Mouse (Mus musculus): Measurements from ENCODE around the gene Fbxw7. TPM values are rescaled to one million over a fixed set of nuclear protein-coding genes. Genes with fewer than 3 reads are reported as not detected.
A peak's percentile ranks its signal among the peaks of the same experiment; 100 is the strongest.

Gene Fbxw7
- polyA plus RNA-seq, 1 experiment: 34.4 TPM

GRCm38 (mm10) chr3:84946381-84946780 lies 131.3 kb downstream of the Fbxw7 start:
- Histone ChIP-seq H3K27me3 (ENCODE audit: control insufficient read depth, insufficient read depth, low read length, poor library complexity, severe bottlenecking) (no peaks in the 10 kb centered on the region), H3K9me3 (replicated peaks; ENCODE audit: control insufficient read depth, insufficient read depth, low read length, poor library complexity, severe bottlenecking) (no peaks in the 10 kb centered on the region), H3K9ac (ENCODE audit: low read depth, poor library complexity, severe bottlenecking) (no peak overlapping the region), H3K36me3 (ENCODE audit: control insufficient read depth, insufficient read depth, low read length, poor library complexity, severe bottlenecking) (no peaks in the 10 kb centered on the region), H3K4me1 (ENCODE audit: control insufficient read depth, insufficient read depth, low read length) (no peaks in the 10 kb centered on the region), H3K27ac (ENCODE audit: insufficient read depth, low read length) (no peak overlapping the region), H3K4me3 (ENCODE audit: low read depth, low read length) (no peak overlapping the region)
- TF ChIP-seq CTCF (IDR thresholded peaks at IDR 0.05; ENCODE audit: low read depth, low read length) (no peak), EP300 (IDR thresholded peaks at IDR 0.05; ENCODE audit: insufficient read depth, low read depth, low read length) (no peak), POLR2A (IDR thresholded peaks at IDR 0.05; ENCODE audit: insufficient read depth, low read length) (no peak)

DNA sequence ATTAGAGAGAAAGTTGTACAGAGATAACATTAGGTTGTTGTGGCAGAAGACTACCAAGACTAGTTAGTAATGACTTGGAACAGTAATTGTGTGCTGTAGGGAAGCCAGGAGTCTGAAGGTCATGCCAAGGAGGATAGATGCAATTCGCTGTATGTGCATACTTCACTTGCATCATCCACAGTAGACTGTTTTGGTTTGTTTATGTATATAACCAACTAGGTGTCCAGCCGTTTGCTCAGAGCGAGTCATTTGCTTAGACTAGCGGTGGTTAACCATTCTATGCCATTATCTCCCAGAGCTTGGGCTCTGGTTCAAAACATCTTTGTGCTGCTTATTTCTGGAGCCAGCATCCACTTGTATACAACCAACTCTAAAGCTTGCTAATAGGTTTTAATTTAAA lies 134.3 kb downstream of the Fbxw7 start:
- Histone ChIP-seq H3K9me3 (replicated peaks; ENCODE audit: control insufficient read depth, insufficient read depth, low read length, poor library complexity, severe bottlenecking) (no peaks in the 10 kb centered on the region), H3K4me3 (ENCODE audit: low read depth, low read length) (no peak overlapping the region), H3K36me3 (ENCODE audit: control insufficient read depth, insufficient read depth, low read length, poor library complexity, severe bottlenecking) (no peaks in the 10 kb centered on the region), H3K27me3 (ENCODE audit: control insufficient read depth, insufficient read depth, low read length, poor library complexity, severe bottlenecking) (no peaks in the 10 kb centered on the region), H3K9ac (ENCODE audit: low read depth, poor library complexity, severe bottlenecking) (no peak overlapping the region), H3K4me1 (ENCODE audit: control insufficient read depth, insufficient read depth, low read length) (no peaks in the 10 kb centered on the region), H3K27ac (ENCODE audit: insufficient read depth, low read length) (no peak overlapping the region)
- no peak for TF ChIP-seq POLR2A (IDR thresholded peaks at IDR 0.05; ENCODE audit: insufficient read depth, low read length)
- TF ChIP-seq EP300 (IDR thresholded peaks at IDR 0.05; ENCODE audit: insufficient read depth, low read depth, low read length): no peak
- no peak for TF ChIP-seq CTCF (IDR thresholded peaks at IDR 0.05; ENCODE audit: low read depth, low read length)

- Histone ChIP-seq H3K27ac (ENCODE audit: insufficient read depth, low read length) (no peak overlapping the region), H3K4me3 (ENCODE audit: low read depth, low read length) (peak overlapping the region; percentile 68; the same call in 1 of the 2 replicates), H3K36me3 (ENCODE audit: control insufficient read depth, insufficient read depth, low read length, poor library complexity, severe bottlenecking) (no peaks in the 10 kb centered on the region), H3K27me3 (ENCODE audit: control insufficient read depth, insufficient read depth, low read length, poor library complexity, severe bottlenecking) (no peaks in the 10 kb centered on the region), H3K9ac (ENCODE audit: low read depth, poor library complexity, severe bottlenecking) (0 out of 2 replicates have a peak overlapping the region, but pooled peaks have one; percentile 70), H3K4me1 (ENCODE audit: control insufficient read depth, insufficient read depth, low read length) (no peaks in the 10 kb centered on the region), H3K9me3 (replicated peaks; ENCODE audit: control insufficient read depth, insufficient read depth, low read length, poor library complexity, severe bottlenecking) (no peaks in the 10 kb centered on the region)
- no peak for TF ChIP-seq POLR2A (IDR thresholded peaks at IDR 0.05; ENCODE audit: insufficient read depth, low read length)
These were observed 136.6 kb downstream of the Fbxw7 start for GRCm38 (mm10) chr3:84951698-84952097.

DNA sequence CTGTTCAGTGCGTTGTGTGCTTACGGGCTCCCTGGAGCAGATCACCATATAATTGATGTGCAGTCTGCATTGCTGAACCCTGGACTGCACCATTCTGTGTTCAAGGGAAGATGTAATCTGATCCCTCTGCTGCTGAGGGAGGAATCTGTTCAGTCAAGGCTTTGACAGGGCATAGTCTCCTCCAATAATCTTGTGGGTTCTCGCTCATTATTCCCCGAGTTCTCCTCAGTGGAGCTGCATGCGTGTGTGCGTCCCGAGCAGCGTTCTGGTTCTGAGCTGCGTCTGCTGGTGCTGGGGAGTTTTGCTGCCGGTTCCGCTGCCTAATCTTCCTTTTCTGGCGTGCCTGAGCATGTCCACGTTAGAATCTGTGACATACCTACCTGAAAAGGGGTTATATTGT lies 137.1 kb downstream of the Fbxw7 start:
- no peaks in the 10 kb centered on the region for H3K36me3 ChIP-seq (ENCODE audit: control insufficient read depth, insufficient read depth, low read length, poor library complexity, severe bottlenecking)
- H3K4me3 ChIP-seq (ENCODE audit: low read depth, low read length): peak overlapping the region; percentile 68
- H3K4me1 ChIP-seq (ENCODE audit: control insufficient read depth, insufficient read depth, low read length): no peaks in the 10 kb centered on the region
- TF ChIP-seq POLR2A (IDR thresholded peaks at IDR 0.05; ENCODE audit: insufficient read depth, low read length) (no peak), EP300 (IDR thresholded peaks at IDR 0.05; ENCODE audit: insufficient read depth, low read depth, low read length) (no peak), CTCF (IDR thresholded peaks at IDR 0.05; ENCODE audit: low read depth, low read length) (no peak)
- H3K27me3 ChIP-seq (ENCODE audit: control insufficient read depth, insufficient read depth, low read length, poor library complexity, severe bottlenecking): no peaks in the 10 kb centered on the region
- H3K9ac ChIP-seq (ENCODE audit: low read depth, poor library complexity, severe bottlenecking): peak overlapping the region; percentile 70
- no peaks in the 10 kb centered on the region for H3K9me3 ChIP-seq (replicated peaks; ENCODE audit: control insufficient read depth, insufficient read depth, low read length, poor library complexity, severe bottlenecking)
- H3K27ac ChIP-seq (ENCODE audit: insufficient read depth, low read length): peak overlapping the region; percentile 18; the same call in 1 of the 2 replicates

- peak overlapping the region; percentile 18; the same call in 1 of the 2 replicates for H3K27ac ChIP-seq (ENCODE audit: insufficient read depth, low read length)
- H3K4me1 ChIP-seq (ENCODE audit: control insufficient read depth, insufficient read depth, low read length): no peaks in the 10 kb centered on the region
- no peaks in the 10 kb centered on the region for H3K9me3 ChIP-seq (replicated peaks; ENCODE audit: control insufficient read depth, insufficient read depth, low read length, poor library complexity, severe bottlenecking)
- peak overlapping the region; percentile 70 for H3K9ac ChIP-seq (ENCODE audit: low read depth, poor library complexity, severe bottlenecking)
- no peaks in the 10 kb centered on the region for H3K27me3 ChIP-seq (ENCODE audit: control insufficient read depth, insufficient read depth, low read length, poor library complexity, severe bottlenecking)
- peak overlapping the region; percentile 68 for H3K4me3 ChIP-seq (ENCODE audit: low read depth, low read length)
- TF ChIP-seq CTCF (IDR thresholded peaks at IDR 0.05; ENCODE audit: low read depth, low read length) (no peak), EP300 (IDR thresholded peaks at IDR 0.05; ENCODE audit: insufficient read depth, low read depth, low read length) (no peak)
- no peaks in the 10 kb centered on the region for H3K36me3 ChIP-seq (ENCODE audit: control insufficient read depth, insufficient read depth, low read length, poor library complexity, severe bottlenecking)
These were observed 137.6 kb downstream of the Fbxw7 start for GRCm38 (mm10) chr3:84952585-84953187.

DNA sequence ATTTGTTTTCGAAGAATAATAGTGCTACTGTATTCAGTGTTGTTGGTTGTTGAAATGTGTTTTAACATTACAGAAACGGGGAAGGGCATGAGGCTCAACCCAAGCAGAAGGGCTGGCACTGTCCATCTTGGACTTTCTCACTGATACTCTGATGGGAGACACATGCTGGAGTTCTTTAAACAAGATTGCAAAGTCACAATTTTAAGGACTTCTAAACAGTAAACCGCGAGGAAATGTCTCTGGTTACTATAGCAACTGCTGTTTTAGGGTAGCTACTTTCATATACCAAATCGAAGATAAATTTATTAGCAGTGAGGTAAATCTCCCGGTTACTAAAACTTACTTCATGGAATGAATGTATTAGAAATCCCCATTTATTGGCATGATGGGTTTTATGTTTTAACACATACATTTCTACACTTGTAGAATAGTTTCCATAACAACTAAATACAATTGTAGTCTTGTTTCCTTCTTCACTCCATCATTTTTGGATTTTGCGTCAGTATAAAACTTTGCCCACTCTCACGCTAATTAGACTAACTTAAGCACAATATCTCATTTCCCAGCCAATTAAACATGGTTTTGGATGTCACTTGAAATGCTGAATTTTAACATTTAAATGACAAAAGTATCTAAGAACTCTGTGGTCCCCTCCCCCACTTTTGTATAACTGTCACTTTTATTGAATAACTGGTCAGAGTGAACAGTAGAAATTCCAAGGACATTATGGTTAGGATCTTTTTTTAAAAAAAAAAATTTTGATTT lies 140.1 kb downstream of the Fbxw7 start:
- TF ChIP-seq POLR2A (IDR thresholded peaks at IDR 0.05; ENCODE audit: insufficient read depth, low read length) (no peak), CTCF (IDR thresholded peaks at IDR 0.05; ENCODE audit: low read depth, low read length) (no peak), EP300 (IDR thresholded peaks at IDR 0.05; ENCODE audit: insufficient read depth, low read depth, low read length) (no peak)
- Histone ChIP-seq H3K9me3 (replicated peaks; ENCODE audit: control insufficient read depth, insufficient read depth, low read length, poor library complexity, severe bottlenecking) (no peaks in the 10 kb centered on the region), H3K27me3 (ENCODE audit: control insufficient read depth, insufficient read depth, low read length, poor library complexity, severe bottlenecking) (no peaks in the 10 kb centered on the region), H3K27ac (ENCODE audit: insufficient read depth, low read length) (no peak overlapping the region), H3K36me3 (ENCODE audit: control insufficient read depth, insufficient read depth, low read length, poor library complexity, severe bottlenecking) (peaks cover 6% of the 10 kb centered on the region), H3K4me3 (ENCODE audit: low read depth, low read length) (no peak overlapping the region), H3K4me1 (ENCODE audit: control insufficient read depth, insufficient read depth, low read length) (no peaks in the 10 kb centered on the region), H3K9ac (ENCODE audit: low read depth, poor library complexity, severe bottlenecking) (no peak overlapping the region)
